Mouse (Mus musculus) CH12.LX (cell line): ENCODE results near the gene Osbpl11. TPM values are rescaled to one million over a fixed set of nuclear protein-coding genes. Genes with fewer than 3 reads are reported as not detected.

Experiments
- DNase-seq: peaks from one replicate; pipeline ENCODE4 v3.0.0-alpha.2; 2013; ENCODE audit errors: extremely low read depth
- H3K27ac ChIP-seq: 2 replicates; pipeline ENCODE4 v1.5.1; 2012; ENCODE audit warnings: low read depth, mild to moderate bottlenecking, control low read depth, moderate library complexity; ENCODE audit not compliant: insufficient read depth
- H3K27me3 ChIP-seq: replicated peaks from 2 replicates; pipeline ENCODE3; 2012; ENCODE audit warnings: inconsistent platforms
- H3K36me3 ChIP-seq, 2 experiments: replicated peaks in 1 of 2; 2 replicates each; pipeline versions ENCODE3 to v1.6.1; 2012; ENCODE audit warnings: inconsistent platforms in 1 of 2, low read length in 1 of 2, mild to moderate bottlenecking in 1 of 2, mixed read lengths in 1 of 2, moderate library complexity in 1 of 2; ENCODE audit not compliant: control insufficient read depth in 1 of 2, insufficient read depth in 1 of 2
- H3K4me1 ChIP-seq, 2 experiments: 2 replicates each; pipeline ENCODE4 v1.6.1; 2012; ENCODE audit warnings: inconsistent platforms in 1 of 2, moderate library complexity in 1 of 2; ENCODE audit not compliant: insufficient read depth in 2 of 2, control insufficient read depth in 1 of 2
- H3K4me2 ChIP-seq: 2 replicates; pipeline ENCODE4 v1.6.1; 2012; ENCODE audit warnings: low read depth, mild to moderate bottlenecking, control low read depth; ENCODE audit not compliant: poor library complexity, insufficient read depth, severe bottlenecking
- H3K4me3 ChIP-seq, 3 experiments: fragments of 150-350 bp in 1 of 3; sonication (generic) in 1 of 3; replicated peaks in 1 of 3; 2 replicates each; pipeline versions ENCODE3 to v1.5.1; 2011 to 2012; ENCODE audit warnings: low read depth in 2 of 3, low read length in 2 of 3, mild to moderate bottlenecking in 2 of 3, moderate library complexity in 2 of 3, control low read depth in 1 of 3, improper control_type of control experiment in 1 of 3, inconsistent platforms in 1 of 3, mixed read lengths in 1 of 3; ENCODE audit not compliant: poor library complexity in 1 of 3
- H3K79me2 ChIP-seq: replicated peaks from 2 replicates; pipeline ENCODE4 v1.6.1; 2012; ENCODE audit warnings: mild to moderate bottlenecking, moderate library complexity; ENCODE audit not compliant: control insufficient read depth, poor library complexity, insufficient read depth, severe bottlenecking; ENCODE audit errors: extremely low read depth
- H3K9ac ChIP-seq: 2 replicates; pipeline ENCODE4 v1.6.1; 2012; ENCODE audit warnings: low read depth, mild to moderate bottlenecking, control low read depth, moderate library complexity; ENCODE audit not compliant: insufficient read depth
- H3K9me3 ChIP-seq: replicated peaks from 2 replicates; pipeline ENCODE3; 2012; ENCODE audit warnings: low read length, inconsistent platforms, mixed read lengths
- CHD1 ChIP-seq: IDR thresholded peaks from 2 replicates; pipeline ENCODE4 v1.6.1; 2012; ENCODE audit warnings: low read depth, low read length, improper control_type of control experiment, inconsistent platforms
- CHD2 ChIP-seq: IDR thresholded peaks from 2 replicates; pipeline ENCODE4 v1.6.1; 2011; ENCODE audit warnings: low read length, improper control_type of control experiment
- CTCF ChIP-seq, 2 experiments: IDR thresholded peaks in 1 of 2; conservative IDR thresholded peaks in 1 of 2; 2 replicates each; pipeline ENCODE4 v1.5.1; 2011 to 2012; ENCODE audit warnings: low read depth in 2 of 2, low read length in 2 of 2, improper control_type of control experiment in 1 of 2, inconsistent platforms in 1 of 2, mild to moderate bottlenecking in 1 of 2, moderate library complexity in 1 of 2
- HCFC1 ChIP-seq: IDR thresholded peaks from 2 replicates; pipeline ENCODE4 v1.6.1; 2012; ENCODE audit warnings: low read depth, mild to moderate bottlenecking, inconsistent platforms, low read length, improper control_type of control experiment
- JUN ChIP-seq: IDR thresholded peaks from 2 replicates; pipeline ENCODE4 v1.6.1; 2011; ENCODE audit warnings: low read depth, mild to moderate bottlenecking, low read length, improper control_type of control experiment, moderate library complexity; ENCODE audit not compliant: insufficient read depth
- MAFK ChIP-seq: IDR thresholded peaks from 2 replicates; pipeline ENCODE4 v1.6.1; 2011; ENCODE audit warnings: low read length, improper control_type of control experiment; ENCODE audit not compliant: insufficient replicate concordance
- MXI1 ChIP-seq: IDR thresholded peaks from 2 replicates; pipeline ENCODE4 v1.6.1; 2011; ENCODE audit warnings: mild to moderate bottlenecking, low read depth, low read length, improper control_type of control experiment
- MYC ChIP-seq: IDR thresholded peaks from 2 replicates; pipeline ENCODE4 v1.6.1; 2011; ENCODE audit warnings: low read depth, mild to moderate bottlenecking, improper control_type of control experiment, low read length
- SIN3A ChIP-seq: IDR thresholded peaks from 2 replicates; pipeline ENCODE4 v1.6.1; 2012; ENCODE audit warnings: low read length, improper control_type of control experiment, inconsistent platforms
- SMC3 ChIP-seq: IDR thresholded peaks from 2 replicates; pipeline ENCODE4 v1.6.1; 2011; ENCODE audit warnings: low read depth, low read length, improper control_type of control experiment
- TCF12 ChIP-seq: IDR thresholded peaks from 2 replicates; pipeline ENCODE4 v1.6.1; 2014; ENCODE audit warnings: low read depth, mild to moderate bottlenecking, inconsistent platforms, low read length, improper control_type of control experiment
- UBTF ChIP-seq: IDR thresholded peaks from 2 replicates; pipeline ENCODE4 v1.6.1; 2012; ENCODE audit warnings: low read depth, mild to moderate bottlenecking, inconsistent platforms, low read length, improper control_type of control experiment, moderate library complexity
- USF1 ChIP-seq: IDR thresholded peaks from 2 replicates; pipeline ENCODE4 v1.6.1; 2014; ENCODE audit warnings: low read depth, mild to moderate bottlenecking, inconsistent platforms, low read length, improper control_type of control experiment
- ZC3H11A ChIP-seq: IDR thresholded peaks from 2 replicates; pipeline ENCODE4 v1.6.1; 2012; ENCODE audit warnings: low read depth, mild to moderate bottlenecking, inconsistent platforms, low read length, improper control_type of control experiment
- dilution Hi-C: fragments of 300-500 bp; cut with MboI; formaldehyde crosslinking; loops from 2 replicates; pipeline ENCODE4 v1.14.3; 2020; ENCODE audit warnings: low sequenced_read_pairs; ENCODE audit not compliant: extremely low pct_unique_long_range_greater_than_20kb, extremely low pct_ligation_motif_present
- in situ Hi-C: fragments of 300-500 bp; cut with MboI; formaldehyde crosslinking; loops from 3 replicates; pipeline ENCODE4 v1.14.3; 2019; ENCODE audit warnings: low sequenced_read_pairs, low pct_ligation_motif_present, low pct_unique_long_range_greater_than_20kb, mixed read lengths
- polyA plus RNA-seq: library from polyadenylated mRNA; unstranded; fragments of >175 nt; gene quantifications from 2 replicates; pipeline ENCODE4 v1.2.1, GENCODE M21; 2012; ENCODE audit warnings: low read depth; ENCODE audit not compliant: insufficient read length
- total RNA-seq, 2 experiments: library from RNA; depleted of rRNA; stranded (reverse); fragments of 300-350 nt in 1 of 2; fragments of >200 nt in 1 of 2; gene quantifications; 2 replicates each; pipeline ENCODE4 v1.2.3; 2012 to 2014

Osbpl11 gene
- total and polyA plus RNA-seq, 3 experiments = 10.8 to 12.9 (median 11.4) TPM

DNA sequence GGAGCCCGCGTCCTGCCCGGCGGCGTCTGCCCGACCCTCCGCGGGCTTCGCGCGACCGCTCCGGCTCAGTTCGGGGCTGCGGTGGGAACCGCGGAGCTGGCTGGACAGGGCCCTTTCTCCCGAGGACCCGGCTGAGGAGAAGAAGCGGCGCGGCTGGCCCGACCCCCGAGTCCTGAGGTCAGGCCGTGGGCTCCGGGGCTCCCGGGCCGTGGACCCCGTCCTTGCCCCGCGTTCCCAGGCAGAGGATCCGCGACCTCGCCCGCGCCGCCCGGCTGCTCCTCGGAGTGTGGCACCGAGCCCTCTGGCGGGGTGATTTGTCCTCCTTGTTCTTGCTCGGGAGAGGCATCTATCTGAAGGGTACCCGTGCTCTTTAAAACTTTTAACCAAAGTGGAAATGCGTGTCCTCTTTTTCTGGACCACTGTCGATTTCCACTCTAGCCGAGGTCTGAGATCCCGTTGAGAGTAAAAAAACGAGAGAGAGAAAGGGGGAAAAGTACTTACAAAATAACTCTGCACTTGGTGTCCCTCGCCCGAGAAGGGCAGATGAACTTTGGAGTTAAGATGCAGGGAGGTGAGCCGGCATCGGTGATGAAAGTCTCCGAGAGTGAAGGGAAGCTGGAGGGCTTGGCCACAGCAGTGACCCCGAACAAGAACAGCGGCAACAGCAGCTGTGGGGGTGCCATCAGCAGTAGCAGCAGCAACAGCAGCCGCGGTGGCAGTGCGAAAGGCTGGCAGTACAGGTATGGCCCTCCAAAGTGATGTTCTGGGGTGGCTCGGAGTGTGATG lies 583 bp downstream of the Osbpl11 start:
- Histone ChIP-seq H3K79me2 (peaks cover 3% of the 10 kb centered on the region; the same call in 1 of the 2 replicates), H3K9ac (peak overlapping the region; percentile 100), H3K9me3 (no peaks in the 10 kb centered on the region), H3K27me3 (no peaks in the 10 kb centered on the region), H3K4me1 (peaks cover 0 to 24% of the 10 kb centered on the region in 2 experiments), H3K4me3 (peak overlapping the region; percentile 84 to 99 (median 87)), H3K36me3 (peaks cover 0 to 3% of the 10 kb centered on the region in 2 experiments), H3K4me2 (peak overlapping the region; percentile 70), H3K27ac (peak overlapping the region; percentile 27; the same call in 1 of the 2 replicates)
- dilution Hi-C loops (no loop called here), in situ Hi-C loops (loop anchor here (10.0 to 25.0 kb wide), 2 partner anchors 389 to 777 kb away; partner anchors contain the start of gene Umps)
- peak; percentile 28 for DNase-seq
- TF ChIP-seq CHD2 = peak; percentile 9; the same call in 1 of the 2 replicates
- peak; percentile 76 for TF ChIP-seq SIN3A
- TF ChIP-seq SMC3 = peak; percentile 9; the same call in 1 of the 2 replicates
- TF ChIP-seq UBTF = peak; percentile 98
- 0 out of 2 replicates have a peak, but pooled peaks have one; percentile 0 for TF ChIP-seq TCF12
- TF ChIP-seq JUN = no peak
- TF ChIP-seq HCFC1 = no peak
- 0 out of 4 replicates have a peak, but pooled peaks of 1 of the 2 experiments have one; percentile 1 for TF ChIP-seq CTCF (conservative IDR thresholded peaks at IDR 0.05 in 1 of 2, IDR thresholded peaks at IDR 0.05 in 1 of 2; ENCODE audit: low read depth in 2 of 2, low read length in 2 of 2)

- TF ChIP-seq CHD1 (no peak), MYC (no peak), TCF12 (no peak), ZC3H11A (no peak), MXI1 (no peak), MAFK (no peak), UBTF (no peak), SMC3 (no peak), CHD2 (no peak), USF1 (no peak), SIN3A (no peak)
- H3K36me3 ChIP-seq = peaks cover 0 to 3% of the 10 kb centered on the region in 2 experiments
- H3K27ac ChIP-seq = no peak overlapping the region
- H3K9ac ChIP-seq = peak overlapping the region; percentile 100
- in situ Hi-C loops (loop anchor here (10.0 to 25.0 kb wide), 2 partner anchors 389 to 776 kb away; partner anchors contain the start of gene Umps), dilution Hi-C loops (no loop called here)
- peaks cover 0 to 24% of the 10 kb centered on the region in 2 experiments for H3K4me1 ChIP-seq
- H3K4me3 ChIP-seq = peak overlapping the region; percentile 84 to 99 (median 87)
- H3K9me3 ChIP-seq = no peaks in the 10 kb centered on the region
- DNase-seq = no peak
- H3K4me2 ChIP-seq = peak overlapping the region; percentile 70
- peaks cover 3% of the 10 kb centered on the region; the same call in 1 of the 2 replicates for H3K79me2 ChIP-seq
- no peaks in the 10 kb centered on the region for H3K27me3 ChIP-seq
Observed at GRCm38 (mm10) chr16:33186134-33186533, 1.3 kb downstream of the Osbpl11 start.
